Mouse (Mus musculus) C2C12 (cell line): ENCODE results near the gene Epha1.

Experiments
- CTCF ChIP-seq: IDR thresholded peaks from one replicate; pipeline ENCODE4 v1.5.1; 2011; ENCODE audit not compliant: control insufficient read depth, insufficient read depth, insufficient read length
- FOSL1 ChIP-seq: IDR thresholded peaks from one replicate; pipeline ENCODE4 v1.8.0; 2011; ENCODE audit warnings: mild to moderate bottlenecking, low read length; ENCODE audit not compliant: poor library complexity, insufficient read depth, severe bottlenecking

GRCm38 (mm10) chr6:42323371-42324066 lies 49.5 kb downstream of the Epha1 start:
- TF ChIP-seq CTCF: no peak
- no peak for TF ChIP-seq FOSL1
